Mouse (Mus musculus) testis, adult 2 months (tissue): ENCODE measurements at regions not wholly inside any gene's neighbourhood (a gene's known extent, or its start where the extent isn't known, plus 50 kb on each side); places are given as distances from the start of the nearest gene placed in this dataset.

ENCODE experiments used
- H3K27ac ChIP-seq: fragments of 200-500 bp; 2 replicates; pipeline ENCODE4 v1.5.1; 2012; ENCODE audit warnings: low read depth, low read length; ENCODE audit not compliant: control insufficient read depth, insufficient read depth
- H3K27me3 ChIP-seq: fragments of 200-500 bp; 2 replicates; pipeline ENCODE4 v1.6.1; 2012; ENCODE audit warnings: mild to moderate bottlenecking, low read length, moderate library complexity; ENCODE audit not compliant: control insufficient read depth, insufficient read depth
- H3K36me3 ChIP-seq: fragments of 200-500 bp; 2 replicates; pipeline ENCODE4 v1.6.1; 2012; ENCODE audit warnings: mild to moderate bottlenecking, low read length; ENCODE audit not compliant: control insufficient read depth, insufficient read depth
- H3K4me1 ChIP-seq: fragments of 200-500 bp; 2 replicates; pipeline ENCODE4 v1.6.1; 2012; ENCODE audit warnings: low read length; ENCODE audit not compliant: control insufficient read depth, insufficient read depth
- H3K4me3 ChIP-seq: fragments of 200-500 bp; 2 replicates; pipeline ENCODE4 v1.5.1; 2012; ENCODE audit warnings: low read depth, mild to moderate bottlenecking, low read length, moderate library complexity, mixed read lengths; ENCODE audit not compliant: control insufficient read depth
- CTCF ChIP-seq: fragments of 200-500 bp; IDR thresholded peaks from 2 replicates; pipeline ENCODE4 v1.5.1; 2012; ENCODE audit warnings: low read depth, mild to moderate bottlenecking, inconsistent platforms, low read length, moderate library complexity; ENCODE audit not compliant: control insufficient read depth, insufficient read depth, insufficient replicate concordance
- POLR2A ChIP-seq: fragments of 200-500 bp; IDR thresholded peaks from 2 replicates; pipeline ENCODE4 v1.6.1; 2012; ENCODE audit warnings: low read depth, mild to moderate bottlenecking, inconsistent platforms, low read length, moderate library complexity; ENCODE audit not compliant: control insufficient read depth

DNA sequence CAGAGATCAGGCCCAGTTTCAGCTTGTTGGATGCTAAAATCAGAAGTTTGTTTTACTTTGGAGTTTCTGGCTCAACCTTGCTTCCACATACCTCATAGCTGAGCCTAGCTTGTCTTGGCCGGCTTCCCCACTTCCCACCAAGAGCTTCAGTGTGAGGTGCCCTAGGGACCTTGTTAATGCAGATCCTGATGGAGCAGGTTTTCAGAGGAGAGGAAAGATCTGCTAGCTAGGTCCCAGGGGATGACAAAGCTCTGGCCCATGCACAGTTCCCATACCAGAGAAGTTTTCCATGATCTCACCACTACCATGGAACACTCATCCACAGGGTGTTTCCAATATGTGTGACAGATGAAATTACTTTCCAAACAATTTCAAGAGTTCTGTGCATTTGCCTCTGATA is 131.9 kb upstream of the Stac start:
- H3K27ac ChIP-seq: no peak overlapping the region
- no peak overlapping the region for H3K4me3 ChIP-seq
- H3K36me3 ChIP-seq: no peaks in the 10 kb centered on the region
- H3K27me3 ChIP-seq: no peaks in the 10 kb centered on the region
- H3K4me1 ChIP-seq: no peaks in the 10 kb centered on the region
- TF ChIP-seq CTCF: no peak
- no peak for TF ChIP-seq POLR2A

DNA sequence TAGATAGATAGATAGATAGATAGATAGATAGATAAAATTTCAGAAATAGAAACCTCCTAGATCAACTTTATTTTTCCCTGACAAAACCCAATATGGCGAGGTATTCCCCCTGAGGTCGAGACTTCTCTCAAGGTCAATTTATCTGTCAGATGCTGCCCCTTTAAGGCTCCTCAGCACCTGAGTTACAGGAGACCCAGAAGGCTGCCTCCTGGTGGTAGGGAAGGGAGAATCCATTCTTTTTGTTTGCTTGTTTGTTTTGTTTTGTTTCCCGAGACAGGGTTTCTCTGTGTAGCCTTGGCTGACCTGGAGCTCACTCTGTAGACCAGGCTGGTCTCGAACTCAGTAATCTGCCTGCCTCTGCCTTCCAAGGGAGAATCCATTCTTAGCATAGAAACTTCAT is 127.3 kb upstream of the Stac start:
- H3K4me3 ChIP-seq: no peak overlapping the region
- H3K4me1 ChIP-seq: no peaks in the 10 kb centered on the region
- no peak for TF ChIP-seq POLR2A
- no peaks in the 10 kb centered on the region for H3K27me3 ChIP-seq
- no peaks in the 10 kb centered on the region for H3K36me3 ChIP-seq
- H3K27ac ChIP-seq: no peak overlapping the region

DNA sequence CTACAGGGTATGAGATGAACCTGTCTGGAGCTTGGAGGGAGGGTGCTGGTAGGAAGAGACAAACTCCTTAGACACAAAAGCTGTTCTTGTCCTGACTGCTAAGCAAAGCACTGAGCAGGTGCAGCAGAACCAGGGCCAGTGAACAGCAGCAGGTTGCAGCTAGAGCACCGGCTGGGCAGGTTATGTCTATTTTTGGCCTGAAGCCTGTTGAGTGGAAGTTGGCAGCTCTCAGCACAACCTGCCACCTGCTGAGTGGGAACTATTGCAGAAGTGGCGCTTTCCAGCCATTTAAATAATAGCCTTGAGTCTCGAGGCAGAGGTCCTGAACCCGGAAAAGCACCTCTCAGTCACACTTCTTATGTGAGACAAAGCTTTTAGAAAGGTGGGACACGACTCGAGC is 114.8 kb upstream of the Stac start:
- Histone ChIP-seq H3K36me3 (no peaks in the 10 kb centered on the region), H3K4me3 (no peak overlapping the region), H3K27me3 (no peaks in the 10 kb centered on the region), H3K4me1 (no peaks in the 10 kb centered on the region), H3K27ac (no peak overlapping the region)
- no peak for TF ChIP-seq CTCF
- TF ChIP-seq POLR2A: no peak

DNA sequence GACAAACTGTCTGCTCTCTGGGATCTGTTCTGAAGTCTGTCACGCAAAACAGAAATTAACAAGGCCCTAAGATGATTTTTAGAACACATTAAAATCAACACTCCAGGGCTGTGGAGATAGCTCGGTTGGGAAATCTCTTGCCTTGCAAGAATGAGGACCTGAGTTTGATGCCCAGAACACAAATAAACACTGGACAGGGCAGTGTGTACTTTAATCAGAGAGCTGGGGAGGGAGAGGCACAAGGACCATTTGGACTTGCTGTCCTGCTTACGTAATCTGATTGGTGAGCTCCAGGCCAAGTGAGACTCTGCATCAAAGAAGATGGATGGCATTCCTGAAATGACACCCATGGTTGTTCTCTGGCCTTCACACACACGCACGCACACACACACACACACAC is 111.2 kb upstream of the Stac start:
- H3K36me3 ChIP-seq: no peaks in the 10 kb centered on the region
- H3K4me3 ChIP-seq: no peak overlapping the region
- no peaks in the 10 kb centered on the region for H3K27me3 ChIP-seq
- TF ChIP-seq CTCF (no peak), POLR2A (no peak)
- no peaks in the 10 kb centered on the region for H3K4me1 ChIP-seq
- H3K27ac ChIP-seq: no peak overlapping the region

DNA sequence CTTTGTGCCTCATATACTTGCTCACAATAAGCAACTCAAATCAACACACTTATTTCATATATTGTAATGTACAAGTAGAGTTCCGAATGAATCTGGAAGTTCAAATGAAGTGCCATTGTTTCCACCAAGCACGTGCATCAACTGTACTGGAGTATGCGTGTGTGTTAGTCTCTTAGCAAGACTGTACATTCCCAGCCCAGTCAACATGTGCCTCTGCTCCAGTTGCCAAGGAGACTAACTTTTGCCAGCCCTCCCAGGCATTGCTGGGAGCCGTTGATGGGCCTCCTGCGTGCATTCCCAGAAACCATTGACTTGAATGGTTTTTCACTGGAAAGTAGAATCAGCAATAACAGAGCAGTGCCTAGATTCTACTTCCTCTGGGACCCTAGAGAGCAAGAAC is 110.7 kb upstream of the Stac start:
- H3K36me3 ChIP-seq: no peaks in the 10 kb centered on the region
- H3K4me1 ChIP-seq: no peaks in the 10 kb centered on the region
- no peak overlapping the region for H3K27ac ChIP-seq
- no peak for TF ChIP-seq POLR2A
- TF ChIP-seq CTCF: no peak
- no peaks in the 10 kb centered on the region for H3K27me3 ChIP-seq
- H3K4me3 ChIP-seq: no peak overlapping the region

DNA sequence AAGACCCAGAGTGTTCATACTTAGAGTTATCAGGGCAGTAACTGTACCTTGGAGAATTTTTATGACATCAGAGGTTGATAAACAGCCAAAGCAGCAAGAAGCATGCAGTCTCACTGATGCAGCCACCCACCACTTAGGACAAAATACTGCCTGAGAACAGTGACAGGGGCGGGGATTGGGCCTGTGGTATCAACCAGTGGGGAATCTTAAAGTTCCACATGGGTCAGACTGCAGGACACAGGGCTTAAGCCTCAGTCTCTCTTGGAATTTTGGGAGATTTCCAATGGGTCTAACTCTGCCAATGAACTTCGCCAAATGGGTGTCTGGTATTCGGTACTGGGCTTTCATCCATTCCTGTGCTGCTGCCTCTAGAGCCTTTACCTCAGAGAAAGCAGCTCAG is 88.8 kb upstream of the Stac start:
- H3K4me3 ChIP-seq: no peak overlapping the region
- no peak for TF ChIP-seq POLR2A
- TF ChIP-seq CTCF: no peak
- no peak overlapping the region for H3K27ac ChIP-seq
- no peaks in the 10 kb centered on the region for H3K36me3 ChIP-seq
- H3K4me1 ChIP-seq: no peaks in the 10 kb centered on the region
- H3K27me3 ChIP-seq: no peaks in the 10 kb centered on the region

DNA sequence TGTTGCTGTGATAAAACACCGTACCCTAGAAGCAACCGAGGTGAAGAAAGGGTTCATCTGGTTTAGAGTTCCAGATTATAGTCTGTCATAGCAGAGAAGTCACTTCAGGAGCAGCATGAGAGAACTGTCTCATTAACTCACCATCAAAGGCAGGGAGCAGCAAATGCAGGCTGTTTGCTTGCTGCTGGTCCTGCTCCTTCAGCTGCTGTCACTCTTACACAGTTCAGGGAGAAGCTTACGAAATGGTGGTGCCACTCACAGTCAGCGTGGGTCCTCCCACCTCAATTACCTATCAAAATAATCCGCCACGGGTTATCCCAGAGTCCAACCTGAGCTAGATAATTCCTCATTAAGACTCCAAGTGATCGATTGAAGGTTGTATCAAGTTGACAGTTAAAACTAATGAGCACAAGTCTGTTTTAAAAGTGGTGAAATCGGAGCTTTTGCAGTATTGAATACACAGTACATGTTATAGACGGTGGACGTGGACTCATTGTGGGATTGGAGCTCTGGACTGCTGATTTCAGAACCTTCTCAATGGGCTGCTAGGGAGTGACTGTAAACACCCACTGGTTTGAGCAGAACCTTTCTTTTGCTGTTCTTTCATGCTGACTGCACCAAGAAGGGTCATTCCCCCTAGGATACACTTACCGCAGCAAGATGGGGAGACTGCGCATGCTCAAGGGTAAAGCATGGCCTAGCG is 87.4 kb upstream of the Stac start:
- no peaks in the 10 kb centered on the region for H3K4me1 ChIP-seq
- H3K27ac ChIP-seq: no peak overlapping the region
- TF ChIP-seq CTCF (no peak), POLR2A (no peak)
- H3K36me3 ChIP-seq: no peaks in the 10 kb centered on the region
- H3K4me3 ChIP-seq: no peak overlapping the region
- no peaks in the 10 kb centered on the region for H3K27me3 ChIP-seq

DNA sequence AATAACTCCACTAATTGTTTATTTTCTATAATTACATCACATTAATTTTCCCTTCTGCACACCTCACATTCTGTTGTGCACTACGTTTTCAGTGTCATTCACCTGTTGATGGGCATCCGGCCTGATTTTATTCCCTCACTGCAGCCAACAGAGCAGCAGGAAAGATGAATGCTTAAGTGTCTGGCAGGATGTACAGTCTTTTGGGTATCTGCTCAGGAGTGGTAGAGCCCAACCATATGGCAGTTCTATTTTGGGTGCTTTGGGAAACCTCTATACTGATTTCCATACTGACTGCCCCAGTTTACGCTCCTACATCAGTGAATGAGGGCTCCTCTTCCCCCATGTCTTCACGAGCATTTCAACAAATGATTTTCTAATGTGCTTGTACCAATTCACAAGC is 84.1 kb upstream of the Stac start:
- no peaks in the 10 kb centered on the region for H3K27me3 ChIP-seq

More for the DNA sequence above, 84.1 kb upstream of the Stac start:
- no peak overlapping the region for H3K27ac ChIP-seq
- H3K36me3 ChIP-seq: no peaks in the 10 kb centered on the region
- no peaks in the 10 kb centered on the region; the same call in 1 of the 2 replicates for H3K4me1 ChIP-seq
- no peak overlapping the region for H3K4me3 ChIP-seq
- TF ChIP-seq POLR2A (no peak), CTCF (no peak)
